Mouse (Mus musculus): ENCODE data around the gene Slc39a1.

GRCm38 (mm10) chr3:90280708-90281107 lies 32.7 kb downstream of the Slc39a1 start:
- TF ChIP-seq MYOD1 (IDR thresholded peaks at IDR 0.05; ENCODE audit: control insufficient read depth, insufficient read length, low read depth), result no peak
- TF ChIP-seq MAX (IDR thresholded peaks at IDR 0.05), result no peak
